Mouse (Mus musculus): ENCODE measurements around the gene Sorbs1. TPM values are rescaled to one million over a fixed set of nuclear protein-coding genes. Genes with fewer than 3 reads are reported as not detected.

Sorbs1 gene
- polyA plus RNA-seq, 1 experiment = 13.2 TPM

DNA sequence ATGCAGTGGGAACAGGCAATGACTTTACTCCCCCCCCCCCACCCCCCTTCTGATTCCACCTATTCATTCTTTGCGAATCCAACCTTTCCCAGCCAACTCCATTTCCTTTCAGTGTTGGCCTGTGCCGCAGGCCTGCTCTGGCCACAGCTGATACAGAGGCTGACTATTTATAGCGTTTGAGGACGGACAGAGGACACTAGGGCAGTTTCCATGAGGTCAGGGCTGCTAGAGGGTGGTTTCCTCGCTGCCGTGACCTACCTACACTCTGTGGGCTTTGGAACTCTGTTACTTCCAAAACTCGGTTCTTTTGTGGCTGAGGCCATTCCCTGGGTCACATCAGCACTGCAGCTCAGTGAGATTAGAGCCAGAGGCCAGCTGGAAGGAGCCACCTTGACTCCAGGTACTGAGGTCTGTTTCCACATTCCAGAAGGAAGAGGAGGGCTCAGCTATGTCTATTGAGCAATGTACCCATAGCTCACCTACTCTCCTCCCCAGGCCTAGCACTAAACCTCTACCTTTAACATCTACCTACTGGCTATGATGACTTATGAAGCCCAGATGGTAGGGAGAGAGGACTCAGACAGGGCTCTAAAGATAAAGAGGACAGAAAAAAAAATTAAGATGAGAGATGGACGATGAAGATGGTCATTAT is 235.1 kb downstream of the Sorbs1 start:
- H3K27ac ChIP-seq (ENCODE audit: insufficient read depth, low read depth, low read length) = no peak overlapping the region
- TF ChIP-seq CTCF (IDR thresholded peaks at IDR 0.05; ENCODE audit: extremely low read depth, insufficient read length, insufficient replicate concordance, low read depth, low read length) (no peak), POLR2A (IDR thresholded peaks at IDR 0.05; ENCODE audit: low read depth, low read length) (no peak)
- no peaks in the 10 kb centered on the region for H3K36me3 ChIP-seq (ENCODE audit: control insufficient read depth, insufficient read depth, low read length)
- H3K4me3 ChIP-seq (ENCODE audit: low read depth, low read length) = no peak overlapping the region
- no peaks in the 10 kb centered on the region for H3K4me1 ChIP-seq (ENCODE audit: control insufficient read depth, insufficient read depth, insufficient read length, low read length)
- H3K27me3 ChIP-seq (ENCODE audit: control insufficient read depth, insufficient read depth, low read length) = no peaks in the 10 kb centered on the region
- WGBS = 82% methylated on average over 8 of the region's 8 CpGs

DNA sequence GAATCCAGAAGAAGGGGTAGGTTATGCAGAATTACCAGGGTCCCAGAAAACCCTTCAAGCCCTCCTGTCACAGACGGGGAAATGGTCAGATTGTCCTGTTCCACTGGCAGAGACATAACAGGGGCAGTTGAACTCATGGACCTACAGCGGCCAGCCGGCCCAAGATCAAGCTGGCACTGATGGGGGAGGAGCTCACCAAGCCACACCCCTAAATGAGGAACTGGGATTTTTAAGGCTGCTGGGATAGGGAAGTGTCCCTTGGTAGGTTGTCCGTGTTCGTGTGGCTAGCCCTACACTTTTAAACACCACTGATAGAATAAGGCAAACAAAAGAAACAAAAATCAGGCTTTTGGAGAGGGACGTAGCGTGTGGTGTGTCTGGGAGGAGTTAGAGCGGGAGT is 236.1 kb downstream of the Sorbs1 start:
- WGBS = 93% methylated on average over 8 of the region's 8 CpGs
- no peak overlapping the region for H3K4me3 ChIP-seq (ENCODE audit: low read depth, low read length)
- H3K36me3 ChIP-seq (ENCODE audit: control insufficient read depth, insufficient read depth, low read length) = no peaks in the 10 kb centered on the region
- no peak for TF ChIP-seq CTCF (IDR thresholded peaks at IDR 0.05; ENCODE audit: extremely low read depth, insufficient read length, insufficient replicate concordance, low read depth, low read length)
- TF ChIP-seq POLR2A (IDR thresholded peaks at IDR 0.05; ENCODE audit: low read depth, low read length) = no peak
- no peaks in the 10 kb centered on the region for H3K4me1 ChIP-seq (ENCODE audit: control insufficient read depth, insufficient read depth, insufficient read length, low read length)
- no peak overlapping the region for H3K27ac ChIP-seq (ENCODE audit: insufficient read depth, low read depth, low read length)
- no peaks in the 10 kb centered on the region for H3K27me3 ChIP-seq (ENCODE audit: control insufficient read depth, insufficient read depth, low read length)

DNA sequence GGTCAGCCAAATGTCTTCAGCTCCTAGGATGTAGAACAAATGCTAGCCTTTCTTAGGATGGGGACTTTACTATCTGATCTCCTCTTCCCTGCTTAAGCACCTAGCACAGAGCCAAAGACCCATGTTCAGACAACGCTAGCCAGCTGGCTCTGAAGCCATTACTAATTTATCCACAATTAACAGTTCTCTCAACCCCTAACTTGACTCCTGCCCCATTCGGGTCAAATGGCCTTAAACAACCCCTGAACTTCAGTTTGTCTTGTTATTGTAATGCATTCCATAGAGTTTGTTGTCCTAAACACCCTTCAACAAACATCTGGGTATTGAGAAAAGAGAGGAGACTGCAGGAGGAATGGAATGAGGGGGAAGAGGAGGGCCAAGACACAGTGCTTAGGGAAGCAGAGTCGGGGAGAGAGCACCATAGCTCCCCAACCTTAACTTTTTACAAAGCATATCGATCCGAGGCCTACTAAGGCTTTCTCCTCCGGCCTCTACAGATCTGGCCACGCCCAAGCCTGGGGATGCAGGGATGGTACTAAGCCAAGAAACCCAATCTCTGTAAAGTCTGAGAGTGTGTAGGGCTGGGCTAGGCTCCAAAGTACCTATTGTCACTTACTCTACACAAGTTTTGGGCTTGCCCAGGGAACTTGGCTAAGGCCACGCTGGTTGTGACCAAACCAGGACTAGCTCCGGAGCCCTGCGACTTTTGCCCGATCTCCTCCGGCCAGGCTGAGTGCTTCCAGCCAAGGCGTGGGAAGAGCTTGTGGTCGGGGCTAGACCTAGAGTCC is 238.0 kb downstream of the Sorbs1 start:
- H3K27ac ChIP-seq (ENCODE audit: insufficient read depth, low read depth, low read length) = peak overlapping the region; percentile 7; the same call in 1 of the 2 replicates
- H3K36me3 ChIP-seq (ENCODE audit: control insufficient read depth, insufficient read depth, low read length) = no peaks in the 10 kb centered on the region
- WGBS = 88% methylated on average over 14 of the region's 14 CpGs
- TF ChIP-seq CTCF (IDR thresholded peaks at IDR 0.05; ENCODE audit: extremely low read depth, insufficient read length, insufficient replicate concordance, low read depth, low read length) (no peak), POLR2A (IDR thresholded peaks at IDR 0.05; ENCODE audit: low read depth, low read length) (no peak)
- no peak overlapping the region for H3K4me3 ChIP-seq (ENCODE audit: low read depth, low read length)
- no peaks in the 10 kb centered on the region for H3K4me1 ChIP-seq (ENCODE audit: control insufficient read depth, insufficient read depth, insufficient read length, low read length)
- H3K27me3 ChIP-seq (ENCODE audit: control insufficient read depth, insufficient read depth, low read length) = no peaks in the 10 kb centered on the region

DNA sequence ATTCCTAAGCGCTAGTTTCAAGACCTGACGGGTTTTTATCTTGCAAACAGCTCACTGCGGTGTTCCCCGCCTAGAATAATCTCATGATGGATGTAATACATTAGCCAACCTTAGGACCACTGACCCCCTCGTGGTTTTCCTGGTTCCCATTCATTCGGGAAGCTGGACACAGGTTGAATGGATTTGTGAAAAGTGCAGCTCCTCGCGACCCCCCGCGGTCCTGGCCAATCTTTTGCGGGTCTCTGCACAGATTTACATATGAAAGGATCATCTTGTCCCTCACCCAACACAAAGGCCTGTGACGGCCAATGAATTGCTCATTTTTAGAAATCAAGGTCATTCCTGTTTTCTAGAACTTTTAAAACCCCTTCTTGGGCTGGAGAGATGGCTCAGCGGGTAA is 240.9 kb downstream of the Sorbs1 start:
- TF ChIP-seq POLR2A (IDR thresholded peaks at IDR 0.05; ENCODE audit: low read depth, low read length) (no peak), CTCF (IDR thresholded peaks at IDR 0.05; ENCODE audit: extremely low read depth, insufficient read length, insufficient replicate concordance, low read depth, low read length) (no peak)
- 79% methylated on average over 13 of the region's 13 CpGs for WGBS

DNA sequence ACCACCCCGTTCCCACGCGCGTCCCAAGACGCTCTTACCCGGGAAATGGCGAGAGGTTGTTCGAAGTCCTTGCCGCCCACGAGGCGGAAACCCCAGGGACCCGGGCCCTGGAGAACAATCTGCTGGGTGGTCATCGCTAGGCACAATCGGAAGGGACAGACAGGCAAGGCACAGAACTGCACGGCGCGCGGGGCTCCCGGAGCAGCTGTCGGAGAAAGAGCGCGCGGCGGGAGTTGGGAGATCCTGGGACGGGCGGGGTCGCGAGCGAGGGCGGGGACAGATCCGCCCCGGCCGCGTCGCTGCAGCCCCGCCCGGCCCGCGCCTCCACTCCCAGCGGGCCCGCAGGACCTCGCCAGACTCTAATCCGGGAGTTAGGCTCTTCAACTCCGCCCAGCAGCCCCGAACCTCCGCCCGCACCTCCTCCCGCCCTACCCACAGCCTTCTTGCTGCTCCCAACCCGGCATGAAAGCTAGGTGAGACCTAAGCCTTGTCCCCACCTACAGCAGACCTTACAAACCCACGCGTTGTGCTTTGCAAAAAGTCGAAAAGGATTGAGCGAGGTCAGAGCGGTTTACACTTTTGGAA is 242.2 kb downstream of the Sorbs1 start, which contains the start of gene Pdlim1:
TSS of gene Pdlim1 (minus strand) at position 535 of the 585 bp plus-strand sequence.
- TF ChIP-seq POLR2A (IDR thresholded peaks at IDR 0.05; ENCODE audit: low read depth, low read length) (peak; percentile 95), CTCF (IDR thresholded peaks at IDR 0.05; ENCODE audit: extremely low read depth, insufficient read length, insufficient replicate concordance, low read depth, low read length) (no peak)
- Histone ChIP-seq H3K4me3 (ENCODE audit: low read depth, low read length) (peak within 1 kb of the TSS; percentile 88), H3K27me3 (ENCODE audit: control insufficient read depth, insufficient read depth, low read length) (no peaks in the 10 kb centered on the region), H3K36me3 (ENCODE audit: control insufficient read depth, insufficient read depth, low read length) (no peaks in the 10 kb centered on the region), H3K27ac (ENCODE audit: insufficient read depth, low read depth, low read length) (peak within 1 kb of the TSS; percentile 87), H3K4me1 (ENCODE audit: control insufficient read depth, insufficient read depth, insufficient read length, low read length) (peaks cover 8% of the 10 kb centered on the region)
- 1% methylated on average over 54 of the region's 54 CpGs for WGBS

More for the DNA sequence above, 240.9 kb downstream of the Sorbs1 start:
- H3K36me3 ChIP-seq (ENCODE audit: control insufficient read depth, insufficient read depth, low read length) = no peaks in the 10 kb centered on the region
- H3K27me3 ChIP-seq (ENCODE audit: control insufficient read depth, insufficient read depth, low read length) = no peaks in the 10 kb centered on the region
- H3K4me1 ChIP-seq (ENCODE audit: control insufficient read depth, insufficient read depth, insufficient read length, low read length) = no peaks in the 10 kb centered on the region
- no peak overlapping the region for H3K27ac ChIP-seq (ENCODE audit: insufficient read depth, low read depth, low read length)
- H3K4me3 ChIP-seq (ENCODE audit: low read depth, low read length) = no peak overlapping the region

DNA sequence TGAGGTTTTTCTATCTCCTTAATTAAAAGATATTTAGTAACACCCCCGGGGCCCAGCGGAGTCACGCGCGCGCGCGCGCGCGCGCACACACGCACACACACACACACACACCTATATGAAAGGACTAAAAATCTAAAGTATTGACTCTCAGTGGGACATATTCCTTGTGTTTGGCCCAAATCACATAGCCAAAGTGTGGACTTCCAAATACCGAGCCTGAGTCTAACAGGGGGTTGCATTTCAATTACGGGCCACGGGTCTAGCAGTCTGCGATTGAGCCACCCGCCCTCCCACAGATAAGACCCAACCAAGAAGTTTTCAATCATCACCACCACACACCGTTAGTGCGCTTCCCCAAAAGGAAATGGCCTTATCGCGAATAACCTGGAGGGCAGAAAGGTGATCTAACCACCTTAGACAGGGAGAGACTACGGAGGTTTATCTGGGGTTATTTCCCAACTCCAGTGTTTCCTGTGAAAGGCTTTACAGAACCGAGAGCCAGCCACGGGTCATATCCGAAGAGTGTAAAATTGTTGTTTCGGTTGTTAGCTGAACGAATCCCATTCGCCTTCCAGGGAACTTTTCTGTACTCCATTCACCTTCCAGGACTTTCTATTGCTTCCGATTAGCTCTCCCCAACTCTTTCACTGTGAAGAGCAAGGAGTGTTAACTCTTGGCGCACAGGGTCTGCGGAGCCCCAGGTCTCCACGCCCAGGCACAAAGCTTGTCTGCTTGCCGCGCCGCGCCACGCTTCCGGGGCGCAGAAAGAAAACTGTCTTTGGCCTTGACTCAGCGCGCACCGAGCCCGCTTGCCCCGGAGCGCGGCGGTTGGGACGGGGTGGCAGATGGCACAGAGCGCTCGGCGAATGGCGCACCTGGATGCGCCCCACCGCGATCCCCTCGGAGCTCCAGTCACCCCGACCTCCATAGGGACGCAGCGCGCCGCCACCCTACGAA is 242.9 kb downstream of the Sorbs1 start:
- WGBS = 3% methylated on average over 63 of the region's 63 CpGs
- Histone ChIP-seq H3K4me3 (ENCODE audit: low read depth, low read length) (peak overlapping the region; percentile 88), H3K4me1 (ENCODE audit: control insufficient read depth, insufficient read depth, insufficient read length, low read length) (peaks cover 9% of the 10 kb centered on the region), H3K27me3 (ENCODE audit: control insufficient read depth, insufficient read depth, low read length) (no peaks in the 10 kb centered on the region), H3K36me3 (ENCODE audit: control insufficient read depth, insufficient read depth, low read length) (no peaks in the 10 kb centered on the region; the same call in 1 of the 2 replicates), H3K27ac (ENCODE audit: insufficient read depth, low read depth, low read length) (peak overlapping the region; percentile 87)
- TF ChIP-seq POLR2A (IDR thresholded peaks at IDR 0.05; ENCODE audit: low read depth, low read length) = no peak
